Mouse (Mus musculus) heart, postnatal 25 days (tissue): ENCODE data around the gene Grin2c. TPM values are rescaled to one million over a fixed set of nuclear protein-coding genes. Genes with fewer than 3 reads are reported as not detected.

ENCODE experiments used
- DNase-seq: peaks from one replicate; pipeline ENCODE4 v3.0.0; 2022; ENCODE audit warnings: low spot score
- intact Hi-C: fragments of 180-260 bp; cut with DNase I; formaldehyde crosslinking; loops from one replicate; pipeline ENCODE4 v1.15.1; 2025
- total RNA-seq, 2 experiments: library from RNA; stranded (reverse); gene quantifications; 2 replicates each; pipeline ENCODE4 v1.2.3; 2021

The Grin2c gene
- total RNA-seq = under 1 TPM; 0.10 to 0.34 TPM

GRCm38 (mm10) chr11:115267061-115267883 is at the start of gene Grin2c:
Gene Grin2c, minus strand, starts transcription at chr11:115267243.
- intact Hi-C loops = no loop called here
- no peak for DNase-seq

GRCm38 (mm10) chr11:115314249-115314648 is 47.2 kb upstream of the Grin2c start:
- intact Hi-C loops = no loop called here

GRCm38 (mm10) chr11:115308781-115309180 is 41.7 kb upstream of the Grin2c start:
- intact Hi-C loops = no loop called here
- no peak for DNase-seq

More at GRCm38 (mm10) chr11:115314249-115314648, 47.2 kb upstream of the Grin2c start:
- DNase-seq = no peak

GRCm38 (mm10) chr11:115306863-115307262 is 39.8 kb upstream of the Grin2c start, which contains the start of gene Otop2:
Gene Otop2, plus strand, starts transcription at chr11:115307163.
- intact Hi-C loops = no loop called here
- DNase-seq = no peak

GRCm38 (mm10) chr11:115303167-115303566 is 36.1 kb upstream of the Grin2c start:
- intact Hi-C loops = no loop called here
- DNase-seq = no peak

- no peak for DNase-seq
- intact Hi-C loops = no loop called here
Measured at GRCm38 (mm10) chr11:115301351-115301750, 34.3 kb upstream of the Grin2c start.

- intact Hi-C loops = no loop called here
- DNase-seq = no peak
Measured at GRCm38 (mm10) chr11:115300745-115301144, 33.7 kb upstream of the Grin2c start.

- intact Hi-C loops = no loop called here
- DNase-seq = no peak
Measured at GRCm38 (mm10) chr11:115298160-115298559, 31.1 kb upstream of the Grin2c start.

- peak; percentile 33 for DNase-seq
- intact Hi-C loops = no loop called here
Measured at GRCm38 (mm10) chr11:115297214-115297826, 30.3 kb upstream of the Grin2c start, which contains the start of gene Fads6. Gene Fads6, minus strand, starts transcription at chr11:115297663.

- DNase-seq = no peak
- intact Hi-C loops = no loop called here
Measured at GRCm38 (mm10) chr11:115296471-115297210, 29.6 kb upstream of the Grin2c start.

- DNase-seq = no peak
- intact Hi-C loops = no loop called here
Measured at GRCm38 (mm10) chr11:115295939-115296338, 28.9 kb upstream of the Grin2c start.

- DNase-seq = no peak
- intact Hi-C loops = no loop called here
Measured at GRCm38 (mm10) chr11:115292631-115293375, 25.8 kb upstream of the Grin2c start.

- DNase-seq = no peak
- intact Hi-C loops = no loop called here
Measured at GRCm38 (mm10) chr11:115291503-115291902, 24.5 kb upstream of the Grin2c start.

GRCm38 (mm10) chr11:115290919-115291318 is 23.9 kb upstream of the Grin2c start:
- peak; percentile 75 for DNase-seq
- intact Hi-C loops = no loop called here

- intact Hi-C loops = no loop called here
- DNase-seq = no peak
Measured at GRCm38 (mm10) chr11:115290314-115290713, 23.3 kb upstream of the Grin2c start.

GRCm38 (mm10) chr11:115289885-115290284 is 22.8 kb upstream of the Grin2c start:
- intact Hi-C loops = no loop called here
- DNase-seq = no peak

GRCm38 (mm10) chr11:115288305-115288704 is 21.3 kb upstream of the Grin2c start:
- DNase-seq = no peak

GRCm38 (mm10) chr11:115287386-115287785 is 20.3 kb upstream of the Grin2c start:
- intact Hi-C loops = no loop called here
- DNase-seq = no peak

More at GRCm38 (mm10) chr11:115288305-115288704, 21.3 kb upstream of the Grin2c start:
- intact Hi-C loops = no loop called here

- intact Hi-C loops = no loop called here
- DNase-seq = no peak
Measured at GRCm38 (mm10) chr11:115286201-115286993, 19.4 kb upstream of the Grin2c start.
